Mouse (Mus musculus) right cerebral cortex, adult 2 months (tissue): ENCODE data around the gene Gm7138.
"Not testable (repeated sequence)": the region's sequence is repeated elsewhere in the genome, so short reads cannot be mapped to it uniquely, and the experiment has no call there.

Source experiments
- DNase-seq, 2 experiments: peaks; one replicate each; pipeline ENCODE4 v3.0.0; 2021 to 2022; ENCODE audit warnings: low spot score in 2 of 2

Gene Gm7138

DNA sequence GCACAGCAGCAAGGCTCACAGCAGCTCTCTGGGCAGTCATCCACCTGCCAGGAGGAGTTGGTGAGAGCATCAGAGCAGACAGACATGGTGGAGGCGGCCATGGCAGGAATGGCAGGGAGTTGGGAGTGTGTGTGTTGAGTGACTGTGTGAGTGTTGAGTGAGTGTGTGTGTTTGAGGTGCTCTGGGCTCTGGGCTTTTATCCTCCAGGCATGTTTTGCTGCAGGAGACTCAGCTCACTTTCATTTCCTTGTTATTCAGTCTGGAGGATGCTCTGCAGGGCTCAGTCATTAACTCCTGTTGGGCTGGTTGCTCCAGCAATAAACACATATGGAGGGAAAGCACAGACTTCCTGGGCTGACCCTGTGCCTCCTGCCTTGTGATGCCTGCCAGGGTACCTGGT is at the start of gene Gm7138:
Gene Gm7138, minus strand, starts transcription at position 101 of the 400 bp plus-strand sequence.
- DNase-seq = not testable (repeated sequence)

DNA sequence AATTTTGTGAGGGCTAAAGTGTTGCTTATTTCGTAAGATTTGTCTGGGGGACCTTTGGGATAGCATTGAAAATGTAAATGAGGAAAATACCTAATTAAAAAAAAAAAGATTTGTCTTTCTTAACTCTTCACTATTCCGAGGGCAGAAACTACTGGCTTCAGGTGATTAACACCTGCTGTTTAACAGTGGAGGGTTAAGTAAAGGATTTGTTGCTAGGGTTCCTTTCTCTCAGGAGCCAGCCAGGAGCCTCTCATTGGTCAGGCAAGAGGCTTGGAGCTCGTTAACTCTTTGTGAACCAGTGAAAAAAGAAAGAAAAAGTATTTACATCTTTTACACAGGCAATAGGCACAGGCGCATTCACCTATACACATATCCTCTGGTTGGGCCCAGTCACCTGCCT is 42.5 kb upstream of the Gm7138 start:
- no peak for DNase-seq

DNA sequence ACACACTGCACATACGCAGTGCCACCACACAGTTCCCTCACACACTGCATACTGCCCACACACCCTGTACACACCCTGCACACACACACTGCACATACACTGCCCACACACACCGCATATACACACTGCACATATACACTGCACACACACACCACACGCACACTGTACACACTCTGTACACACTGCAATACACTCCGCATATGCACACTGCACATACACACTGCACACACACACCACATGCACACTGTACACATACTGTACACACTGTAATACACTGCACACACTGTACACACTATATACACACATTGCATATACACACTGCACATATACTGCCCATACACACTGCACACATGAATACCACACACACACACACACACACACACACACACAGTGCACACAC is 41.8 kb upstream of the Gm7138 start:
- DNase-seq = no peak

DNA sequence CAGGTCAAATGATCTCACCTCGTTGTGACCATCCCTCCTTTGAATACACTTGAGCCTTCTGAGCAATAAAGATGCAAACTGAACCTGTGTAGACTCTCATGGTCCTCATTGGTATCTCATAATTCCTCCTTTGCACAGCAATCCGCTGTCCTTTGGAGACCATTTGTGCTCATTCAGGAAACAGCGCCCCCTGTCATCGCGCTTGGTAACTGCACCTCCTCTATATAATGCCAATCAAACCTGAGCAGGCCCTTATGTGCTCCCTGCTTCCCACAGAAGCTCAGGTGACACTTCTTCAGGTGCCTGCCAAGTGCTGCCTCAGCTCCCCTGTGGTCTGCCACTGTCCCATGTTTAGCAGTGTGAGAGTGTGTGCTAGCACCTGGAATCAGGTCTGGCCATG is 38.8 kb upstream of the Gm7138 start:
- DNase-seq = no peak

DNA sequence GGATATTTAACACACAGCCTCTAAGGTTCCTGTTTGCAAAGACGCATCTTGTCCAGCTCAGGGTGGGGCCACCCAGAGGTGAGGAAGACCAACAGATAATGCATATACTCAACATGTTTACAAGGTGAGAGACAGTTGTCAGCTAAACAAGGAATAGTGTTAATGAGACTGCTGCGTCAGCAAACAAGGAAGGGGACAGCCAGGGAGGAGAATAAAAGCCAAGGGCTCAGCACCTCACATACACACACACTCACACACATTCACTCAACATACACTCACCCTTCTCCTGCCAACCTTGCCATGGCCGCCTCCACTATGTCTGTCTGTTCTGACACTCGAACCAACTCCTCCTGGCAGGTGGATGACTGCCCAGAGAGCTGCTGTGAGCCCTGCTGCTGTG is 37.6 kb upstream of the Gm7138 start, which contains the start of gene Gm2696:
Gene Gm2696, plus strand, starts transcription at position 301 of the 400 bp plus-strand sequence.
- DNase-seq = no peak

DNA sequence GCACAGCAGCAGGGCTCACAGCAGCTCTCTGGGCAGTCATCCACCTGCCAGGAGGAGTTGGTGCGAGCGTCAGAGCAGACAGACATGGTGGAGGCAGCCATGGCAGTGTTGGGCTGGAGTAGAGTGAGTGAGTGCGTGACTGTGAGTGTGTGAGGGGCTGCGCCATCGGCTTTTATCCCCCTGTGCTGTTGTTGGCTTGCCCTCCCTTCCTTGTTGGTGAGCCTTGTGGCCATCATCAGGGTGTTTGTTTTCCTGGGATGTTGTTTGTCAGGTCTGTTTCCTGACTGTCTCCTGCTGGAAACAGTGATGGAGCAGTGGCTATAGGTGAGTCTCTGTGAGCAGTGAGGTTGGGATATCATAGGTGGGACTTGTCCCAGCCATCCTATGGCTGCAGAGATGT is 35.0 kb upstream of the Gm7138 start, which contains the start of gene Gm9507:
Gene Gm9507, minus strand, starts transcription at position 101 of the 400 bp plus-strand sequence.
- no peak for DNase-seq

DNA sequence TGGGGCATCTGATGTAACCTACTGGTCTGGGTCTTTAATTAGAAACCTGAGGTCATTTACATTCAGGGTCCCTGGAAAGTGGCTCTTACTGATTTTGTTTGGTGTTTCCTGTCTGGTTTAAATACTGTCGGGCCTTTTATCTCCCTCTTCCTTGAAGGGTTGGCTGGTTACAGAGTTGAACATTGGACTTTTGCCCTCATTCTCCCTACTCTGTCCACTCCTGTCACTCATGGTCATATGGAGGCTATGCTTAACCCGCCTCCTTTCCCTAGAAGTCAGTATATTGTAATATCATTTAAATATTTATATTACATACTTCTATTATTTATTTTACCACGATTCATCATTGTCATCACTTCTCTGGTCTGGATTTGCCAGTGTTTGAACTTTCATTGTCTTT is 27.4 kb upstream of the Gm7138 start:
- no peak for DNase-seq

DNA sequence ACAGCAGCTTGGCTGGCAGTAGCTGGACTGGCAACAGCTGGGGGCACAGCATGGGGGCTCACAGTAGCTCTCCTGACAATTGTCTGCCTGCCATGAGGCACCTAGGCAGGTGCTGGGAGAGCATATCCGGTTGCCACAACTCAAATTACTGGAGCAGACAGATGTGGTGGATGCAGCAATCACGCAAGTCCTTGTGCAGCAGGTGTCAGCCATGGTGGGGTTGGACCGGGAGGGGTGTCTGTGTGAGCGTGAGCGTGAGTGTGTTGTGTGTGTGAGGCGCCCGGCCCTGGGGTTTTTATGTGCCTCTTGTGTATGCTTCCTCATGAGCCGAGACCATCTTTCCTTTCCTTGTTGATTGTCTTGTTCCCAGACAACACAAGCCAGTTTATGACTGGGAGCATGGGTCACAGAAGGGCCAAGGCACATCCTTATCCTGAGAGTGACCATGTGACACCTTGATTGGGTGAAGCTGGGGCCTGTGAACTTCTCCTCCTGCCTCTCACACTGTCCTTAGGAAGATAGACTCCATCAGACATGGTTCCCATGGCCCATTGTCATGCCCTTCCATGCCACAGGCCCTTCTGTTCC is 22.3 kb upstream of the Gm7138 start, which contains the start of gene Gm19668:
Gene Gm19668, minus strand, starts transcription at position 213 of the 588 bp plus-strand sequence.
- no peak for DNase-seq

DNA sequence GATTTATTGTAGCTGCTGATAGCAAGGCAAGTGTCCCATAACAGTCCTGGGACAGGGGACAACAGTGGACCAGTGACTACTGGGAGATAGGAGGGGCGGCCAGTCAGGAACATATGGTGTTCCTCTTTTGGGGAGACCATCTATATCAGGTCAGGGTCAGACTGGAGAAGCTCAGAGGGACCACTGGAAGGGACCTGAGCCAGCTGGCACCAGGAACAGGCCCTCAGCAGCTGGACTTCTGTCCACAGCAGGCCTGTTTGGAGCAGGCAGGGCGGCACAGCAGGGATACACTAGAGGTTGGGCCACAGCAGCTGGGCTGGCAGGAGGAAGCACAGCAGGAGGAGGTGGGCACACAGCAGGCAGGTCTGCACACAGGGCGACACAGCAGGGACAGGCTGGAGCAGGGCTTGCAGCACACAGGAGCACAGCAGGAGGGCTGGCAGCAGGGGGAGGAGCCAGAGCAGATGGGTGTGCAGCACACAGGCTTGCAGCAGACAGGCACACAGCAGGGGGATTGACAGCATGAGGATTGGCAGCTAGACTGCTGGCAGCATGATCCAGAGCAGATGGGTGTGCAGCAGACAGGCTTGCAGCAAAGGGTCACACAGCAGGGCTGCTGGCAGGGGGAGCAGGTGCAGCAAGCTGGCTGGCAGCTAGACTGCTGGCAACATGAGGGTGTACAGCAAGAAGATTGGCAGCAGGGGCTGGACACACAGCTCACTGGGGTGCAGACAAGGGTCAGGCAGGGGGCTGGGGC is 21.6 kb upstream of the Gm7138 start:
- DNase-seq = not testable (repeated sequence)

DNA sequence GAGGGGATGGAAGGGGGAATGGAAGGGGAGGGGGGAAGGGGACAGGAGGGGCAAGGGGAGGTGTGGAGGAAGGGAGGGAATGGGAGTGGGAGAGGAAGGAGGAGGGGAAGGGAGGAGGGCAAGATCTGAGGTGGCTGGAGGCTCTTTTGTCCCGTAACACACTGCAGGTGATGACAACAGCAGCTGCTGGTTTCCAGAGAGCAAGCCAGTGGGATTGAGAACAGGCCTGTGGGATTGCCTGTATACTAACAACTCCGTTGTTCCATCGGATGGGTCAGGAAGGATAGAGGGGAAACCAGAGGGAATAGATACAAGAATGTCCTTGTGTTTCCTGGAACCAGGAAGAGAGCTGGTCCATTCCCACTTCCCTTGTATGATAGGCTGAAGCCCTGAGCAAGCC is 20.9 kb upstream of the Gm7138 start:
- no peak for DNase-seq

DNA sequence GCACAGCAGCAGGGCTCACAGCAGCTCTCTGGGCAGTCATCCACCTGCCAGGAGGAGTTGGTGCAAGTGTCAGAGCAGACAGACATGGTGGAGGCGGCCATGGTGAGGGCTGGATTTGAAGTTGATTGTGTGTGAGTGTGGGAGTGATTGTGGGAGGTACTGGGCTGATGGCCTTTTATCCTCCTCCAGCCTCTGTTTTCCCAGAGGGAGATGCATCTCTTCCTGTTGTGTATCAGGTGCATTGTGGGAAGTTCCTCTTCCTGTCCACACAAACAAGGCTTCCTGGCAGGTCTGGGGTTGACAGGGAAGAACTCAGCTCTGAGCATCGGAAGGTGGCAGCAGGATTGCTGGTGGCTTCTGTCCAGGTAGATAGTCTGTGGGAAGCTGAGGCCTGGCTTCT is 18.2 kb upstream of the Gm7138 start, which contains the start of gene Gm9639:
Gene Gm9639, minus strand, starts transcription at position 101 of the 400 bp plus-strand sequence.
- no peak for DNase-seq

DNA sequence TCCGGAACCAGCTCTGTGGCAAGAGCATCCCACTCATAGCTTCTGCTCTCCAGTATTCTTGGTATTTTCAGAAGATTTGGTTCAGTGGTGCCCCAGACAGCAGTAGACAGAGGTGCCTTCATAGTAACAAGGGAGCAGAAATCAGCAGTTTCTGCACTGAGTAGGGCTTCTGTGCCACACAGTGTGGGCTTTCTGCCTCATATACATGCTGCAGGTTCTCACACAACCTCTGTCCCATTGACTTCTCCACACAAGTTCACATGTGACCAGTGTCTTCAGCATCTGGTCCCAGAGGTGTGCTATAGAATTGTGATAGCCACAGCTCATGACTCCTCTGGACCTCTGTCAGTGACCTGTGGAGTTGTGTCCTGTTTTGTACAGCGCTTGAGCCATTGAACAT is 11.9 kb upstream of the Gm7138 start:
- no peak for DNase-seq

DNA sequence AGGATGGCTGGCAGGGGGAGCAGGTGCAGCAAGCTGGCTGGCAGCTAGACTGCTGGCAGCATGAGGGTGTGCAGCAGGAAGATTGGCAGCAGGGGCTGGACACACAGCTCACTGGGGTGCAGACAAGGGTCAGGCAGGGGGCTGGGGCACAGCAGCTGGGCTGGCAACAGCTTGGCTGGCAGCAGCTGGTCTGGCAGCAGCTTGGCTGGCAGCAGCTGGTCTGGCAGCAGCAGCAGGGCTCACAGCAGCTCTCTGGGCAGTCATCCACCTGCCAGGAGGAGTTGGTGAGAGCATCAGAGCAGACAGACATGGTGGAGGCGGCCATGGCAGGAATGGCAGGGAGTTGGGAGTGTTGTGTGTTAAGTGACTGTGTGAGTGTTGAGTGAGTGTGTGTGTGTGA is 11.1 kb upstream of the Gm7138 start, which contains the start of gene Gm7137:
Gene Gm7137, minus strand, starts transcription at position 325 of the 400 bp plus-strand sequence.
- DNase-seq = peak in 1 of 2 experiments; percentile 12

DNA sequence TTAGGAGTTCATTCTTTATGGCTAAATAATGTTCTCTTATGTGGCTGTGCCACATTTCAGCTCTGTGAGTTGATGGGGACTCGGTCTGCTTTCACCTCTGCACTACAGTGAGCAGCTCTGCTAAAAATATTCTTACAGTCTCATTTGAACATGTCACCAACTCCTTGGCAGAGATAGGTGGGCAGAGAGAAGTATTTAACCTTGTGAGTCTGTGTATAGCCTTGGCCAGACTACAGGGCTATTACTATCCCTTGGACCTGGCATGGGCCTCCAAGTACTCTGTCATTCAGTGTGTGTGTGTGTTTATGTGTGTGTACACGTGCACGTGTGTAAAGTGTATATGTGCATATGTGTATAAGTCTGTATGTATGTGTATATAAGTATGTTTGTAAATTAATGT is 6.7 kb upstream of the Gm7138 start:
- DNase-seq = not testable (repeated sequence)

DNA sequence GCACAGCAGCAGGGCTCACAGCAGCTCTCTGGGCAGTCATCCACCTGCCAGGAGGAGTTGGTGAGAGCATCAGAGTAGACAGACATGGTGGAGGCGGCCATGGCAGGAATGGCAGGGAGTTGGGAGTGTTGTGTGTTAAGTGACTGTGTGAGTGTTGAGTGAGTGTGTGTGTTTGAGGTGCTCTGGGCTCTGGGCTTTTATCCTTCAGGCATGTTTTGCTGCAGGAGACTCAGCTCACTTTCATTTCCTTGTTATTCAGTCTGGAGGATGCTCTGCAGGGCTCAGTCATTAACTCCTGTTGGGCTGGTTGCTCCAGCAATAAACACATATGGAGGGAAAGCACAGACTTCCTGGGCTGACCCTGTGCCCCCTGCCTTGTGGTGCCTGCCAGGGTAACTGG is 5.7 kb upstream of the Gm7138 start, which contains the start of gene Gm3250:
Gene Gm3250, minus strand, starts transcription at position 101 of the 400 bp plus-strand sequence.
- not testable (repeated sequence) for DNase-seq

DNA sequence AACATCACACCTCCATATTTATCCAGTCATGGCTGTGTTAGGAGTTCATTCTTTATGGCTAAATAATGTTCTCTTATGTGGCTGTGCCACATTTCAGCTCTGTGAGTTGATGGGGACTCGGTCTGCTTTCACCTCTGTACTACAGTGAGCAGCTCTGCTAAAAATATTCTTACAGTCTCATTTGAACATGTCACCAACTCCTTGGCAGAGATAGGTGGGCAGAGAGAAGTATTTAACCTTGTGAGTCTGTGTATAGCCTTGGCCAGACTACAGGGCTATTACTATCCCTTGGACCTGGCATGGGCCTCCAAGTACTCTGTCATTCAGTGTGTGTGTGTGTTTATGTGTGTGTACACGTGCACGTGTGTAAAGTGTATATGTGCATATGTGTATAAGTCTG is 4.6 kb downstream of the Gm7138 start:
- DNase-seq = not testable (repeated sequence)

DNA sequence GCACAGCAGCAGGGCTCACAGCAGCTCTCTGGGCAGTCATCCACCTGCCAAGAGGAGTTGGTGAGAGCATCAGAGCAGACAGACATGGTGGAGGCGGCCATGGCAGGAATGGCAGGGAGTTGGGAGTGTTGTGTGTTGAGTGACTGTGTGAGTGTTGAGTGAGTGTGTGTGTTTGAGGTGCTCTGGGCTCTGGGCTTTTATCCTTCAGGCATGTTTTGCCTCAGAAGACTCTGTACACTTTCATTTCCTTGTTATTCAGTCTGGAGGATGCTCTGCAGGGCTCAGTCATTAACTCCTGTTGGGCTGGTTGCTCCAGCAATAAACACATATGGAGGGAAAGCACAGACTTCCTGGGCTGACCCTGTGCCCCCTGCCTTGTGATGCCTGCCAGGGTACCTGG is 5.5 kb downstream of the Gm7138 start, which contains the start of gene Gm3238:
Gene Gm3238, minus strand, starts transcription at position 101 of the 400 bp plus-strand sequence.
- not testable (repeated sequence) for DNase-seq

DNA sequence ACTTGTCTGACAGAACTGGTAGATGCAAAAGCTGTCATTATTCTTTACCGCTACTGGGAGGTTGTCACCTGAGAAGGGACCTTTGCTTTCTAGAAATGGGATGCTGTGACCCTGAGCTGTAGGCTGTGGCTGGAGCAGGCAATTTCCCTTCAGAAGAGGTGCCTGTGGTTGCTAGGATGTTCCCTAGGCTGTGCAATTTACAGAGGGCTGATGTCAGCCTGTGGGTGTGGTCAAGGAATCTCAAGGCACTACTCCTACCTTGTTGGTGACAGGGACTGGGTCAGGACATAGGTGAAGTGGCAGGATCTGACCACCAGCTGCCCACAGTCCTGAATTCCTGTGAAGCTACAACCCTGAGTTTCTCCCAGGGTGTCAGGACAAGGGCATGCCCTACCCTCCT is 7.0 kb downstream of the Gm7138 start:
- DNase-seq = no peak

DNA sequence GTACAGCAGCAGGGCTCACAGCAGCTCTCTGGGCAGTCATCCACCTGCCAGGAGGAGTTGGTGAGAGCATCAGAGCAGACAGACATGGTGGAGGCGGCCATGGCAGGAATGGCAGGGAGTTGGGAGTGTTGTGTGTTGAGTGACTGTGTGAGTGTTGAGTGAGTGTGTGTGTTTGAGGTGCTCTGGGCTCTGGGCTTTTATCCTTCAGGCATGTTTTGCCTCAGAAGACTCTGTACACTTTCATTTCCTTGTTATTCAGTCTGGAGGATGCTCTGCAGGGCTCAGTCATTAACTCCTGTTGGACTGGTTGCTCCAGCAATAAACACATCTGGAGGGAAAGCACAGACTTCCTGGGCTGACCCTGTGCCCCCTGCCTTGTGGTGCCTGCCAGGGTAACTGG is 17.2 kb downstream of the Gm7138 start, which contains the start of gene Gm3233:
Gene Gm3233, minus strand, starts transcription at position 101 of the 400 bp plus-strand sequence.
- not testable (repeated sequence) for DNase-seq

DNA sequence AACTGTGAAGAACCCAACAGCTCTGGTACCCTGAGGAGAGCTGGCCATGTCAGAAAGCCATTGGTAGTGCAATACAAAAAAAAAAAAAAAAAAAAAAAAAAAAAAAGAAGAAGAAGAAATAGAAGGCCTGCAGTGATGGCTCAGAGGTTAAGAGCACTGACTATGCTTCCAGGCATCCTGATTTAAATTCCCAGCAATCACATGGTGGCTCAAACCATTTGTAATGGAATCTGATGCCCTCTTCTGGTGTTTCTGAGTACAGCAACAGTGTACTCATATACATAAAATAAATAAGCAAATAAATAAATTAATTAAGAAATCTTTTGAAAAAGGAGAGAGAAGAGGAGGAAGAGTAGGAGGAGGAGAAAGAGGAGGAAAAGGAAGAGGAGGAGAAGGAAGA is 23.3 kb downstream of the Gm7138 start:
- DNase-seq = no peak

DNA sequence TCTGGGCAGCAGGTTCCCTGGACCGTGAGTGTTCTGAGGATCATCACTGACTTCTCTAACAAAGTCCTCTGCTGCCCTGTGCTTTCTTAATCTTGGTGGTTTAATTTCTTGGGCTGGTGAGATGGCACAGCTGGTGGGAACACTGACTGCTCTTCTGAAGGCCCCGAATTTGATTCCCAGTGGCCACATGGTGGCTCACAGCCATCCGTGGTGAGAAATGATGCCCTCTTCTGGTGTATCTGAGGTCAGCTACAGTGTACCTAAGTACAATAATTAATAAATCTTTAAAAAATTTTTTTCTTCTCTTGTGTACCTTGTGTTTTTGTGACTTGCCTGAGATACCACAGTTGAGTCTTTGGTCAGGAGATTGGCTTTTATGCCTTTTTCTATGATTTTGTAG is 24.4 kb downstream of the Gm7138 start:
- not testable (repeated sequence) for DNase-seq

DNA sequence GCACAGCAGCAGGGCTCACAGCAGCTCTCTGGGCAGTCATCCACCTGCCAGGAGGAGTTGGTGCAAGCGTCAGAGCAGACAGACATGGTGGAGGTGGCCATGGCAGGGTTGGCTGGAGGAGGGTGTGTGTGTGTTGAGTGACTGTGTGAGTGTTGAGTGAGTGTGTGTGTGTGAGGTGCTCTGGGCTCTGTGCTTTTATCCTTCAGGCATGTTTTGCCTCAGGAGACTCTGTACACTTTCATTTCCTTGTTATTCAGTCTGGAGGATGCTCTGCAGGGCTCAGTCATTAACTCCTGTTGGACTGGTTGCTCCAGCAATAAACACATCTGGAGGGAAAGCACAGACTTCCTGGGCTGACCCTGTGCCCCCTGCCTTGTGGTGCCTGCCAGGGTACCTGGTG is 25.5 kb downstream of the Gm7138 start, which contains the start of gene Gm9736:
Gene Gm9736, minus strand, starts transcription at position 101 of the 400 bp plus-strand sequence.
- DNase-seq = not testable (repeated sequence)
